Mouse (Mus musculus) forebrain, embryonic 10.5 days (tissue): ENCODE results near the gene Pde7b. TPM values are rescaled to one million over a fixed set of nuclear protein-coding genes. Genes with fewer than 3 reads are reported as not detected.

Experiments
- DNase-seq: peaks from one replicate; pipeline ENCODE4 v3.0.0-alpha.2; 2017; ENCODE audit warnings: low spot score; ENCODE audit errors: extremely low spot score
- H3K27ac ChIP-seq: fragments of 300-500 bp; sonication (generic); 2 replicates; pipeline ENCODE4 v1.5.1; 2016; ENCODE audit warnings: mild to moderate bottlenecking
- H3K27me3 ChIP-seq: fragments of 300-500 bp; sonication (generic); 2 replicates; pipeline ENCODE4 v1.6.1; 2016; ENCODE audit warnings: mild to moderate bottlenecking; ENCODE audit not compliant: poor library complexity, severe bottlenecking
- H3K36me3 ChIP-seq: fragments of 300-500 bp; sonication (generic); replicated peaks from 2 replicates; pipeline ENCODE4 v1.6.1; 2016; ENCODE audit warnings: mild to moderate bottlenecking, moderate library complexity
- H3K4me1 ChIP-seq: fragments of 300-500 bp; sonication (generic); 2 replicates; pipeline ENCODE4 v1.6.1; 2016
- H3K4me3 ChIP-seq: fragments of 300-500 bp; sonication (generic); 2 replicates; pipeline ENCODE4 v1.5.1; 2016; ENCODE audit warnings: mild to moderate bottlenecking, moderate library complexity
- H3K9me3 ChIP-seq: fragments of 300-500 bp; sonication (generic); 2 replicates; pipeline ENCODE4 v1.6.1; 2016; ENCODE audit warnings: mild to moderate bottlenecking, moderate library complexity
- WGBS: fragments of 180-500 bp; shearing (Covaris S2); methylation state at CpG from one replicate; pipeline ENCODE4 v1.1.7; 2016; 5-methylcytosine and 5-hydroxymethylcytosine counted together
- polyA plus RNA-seq: library from polyadenylated mRNA; unstranded; fragments of >200 nt; fragmentation: Nextera tagmentation; extraction: Ambion mirVana; gene quantifications from 2 replicates; pipeline ENCODE4 v1.2.1, GENCODE M21; 2016

Gene Pde7b
- polyA plus RNA-seq, 1 experiment from 2014 or later: 0.89 TPM

GRCm38 (mm10) chr10:20625702-20626375 lies 99.0 kb downstream of the Pde7b start:
- no peaks in the 10 kb centered on the region for H3K9me3 ChIP-seq
- H3K4me1 ChIP-seq: no peaks in the 10 kb centered on the region
- no peak overlapping the region for H3K4me3 ChIP-seq
- WGBS: 92% methylated on average over 16 of the region's 16 CpGs
- H3K27me3 ChIP-seq: no peaks in the 10 kb centered on the region
- no peaks in the 10 kb centered on the region for H3K36me3 ChIP-seq
- no peak overlapping the region for H3K27ac ChIP-seq
- no peak for DNase-seq

- no peak overlapping the region for H3K27ac ChIP-seq
- no peaks in the 10 kb centered on the region for H3K27me3 ChIP-seq
- no peaks in the 10 kb centered on the region for H3K36me3 ChIP-seq
- 80% methylated on average over 8 of the region's 8 CpGs for WGBS
- no peak overlapping the region for H3K4me3 ChIP-seq
- DNase-seq: no peak
- H3K4me1 ChIP-seq: no peaks in the 10 kb centered on the region
- no peaks in the 10 kb centered on the region for H3K9me3 ChIP-seq
Measured at GRCm38 (mm10) chr10:20621661-20622454, 103.0 kb downstream of the Pde7b start.

DNA sequence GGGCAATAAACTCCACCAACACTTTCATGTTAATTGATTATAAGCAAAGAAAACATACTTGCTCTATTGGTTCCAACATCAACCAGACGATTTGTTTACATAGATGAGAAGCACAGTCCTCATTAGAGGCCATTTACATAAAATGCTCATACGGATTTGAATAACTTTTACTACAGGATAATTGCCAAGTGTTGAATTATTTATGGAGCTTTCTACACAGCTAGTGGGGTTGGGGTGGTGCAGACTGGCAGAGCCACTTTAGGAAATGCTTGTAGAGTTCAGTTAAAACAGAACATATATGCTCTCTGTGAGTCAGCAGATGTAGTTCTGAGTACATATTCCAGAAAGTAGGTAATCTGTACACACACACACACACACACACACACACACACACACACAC lies 118.9 kb downstream of the Pde7b start:
- WGBS: 83% methylated on average over 2 of the region's 2 CpGs
- no peaks in the 10 kb centered on the region for H3K27me3 ChIP-seq

DNA sequence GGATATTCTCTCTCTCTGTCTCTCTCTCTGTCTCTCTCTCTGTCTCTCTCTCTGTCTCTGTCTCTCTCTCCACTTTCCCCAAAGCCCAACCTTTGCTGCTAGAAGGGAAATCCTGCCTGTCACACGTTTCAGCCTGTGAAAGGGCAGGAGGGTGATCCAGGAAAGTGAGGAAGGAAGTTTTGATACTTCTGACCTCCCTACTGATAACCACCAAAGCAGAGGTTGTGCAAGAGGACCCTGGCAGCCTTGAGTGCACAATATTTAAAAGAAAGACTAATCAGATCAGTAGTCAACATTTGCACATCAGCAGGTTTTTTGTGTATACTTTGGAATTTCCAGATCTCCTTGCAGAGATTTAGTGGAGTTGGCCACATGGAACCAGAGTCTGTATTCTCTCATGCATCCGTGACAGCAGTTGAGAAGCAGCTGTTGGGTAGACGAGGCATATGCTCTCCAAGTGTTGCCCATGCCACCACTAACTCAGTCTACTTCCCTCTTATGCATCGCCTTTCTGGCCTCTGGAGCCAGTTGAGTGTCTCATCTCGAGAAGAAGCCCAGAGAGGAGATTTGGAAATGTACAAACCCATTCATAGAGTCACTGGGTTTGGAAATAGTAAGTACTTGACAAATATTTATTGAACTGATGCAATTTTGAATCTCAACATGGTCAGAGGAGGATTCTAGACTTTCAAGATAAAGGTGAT lies 129.6 kb downstream of the Pde7b start:
- no peaks in the 10 kb centered on the region for H3K36me3 ChIP-seq
- no peaks in the 10 kb centered on the region for H3K9me3 ChIP-seq
- no peak overlapping the region for H3K4me3 ChIP-seq
- DNase-seq: no peak
- no peaks in the 10 kb centered on the region for H3K4me1 ChIP-seq
- H3K27me3 ChIP-seq: no peaks in the 10 kb centered on the region
- H3K27ac ChIP-seq: no peak overlapping the region
- WGBS: 69% methylated on average over 5 of the region's 5 CpGs

More for the DNA sequence above, 118.9 kb downstream of the Pde7b start:
- H3K27ac ChIP-seq: no peak overlapping the region
- H3K36me3 ChIP-seq: no peaks in the 10 kb centered on the region
- H3K4me3 ChIP-seq: no peak overlapping the region
- DNase-seq: no peak
- H3K4me1 ChIP-seq: peaks cover 3% of the 10 kb centered on the region; the same call in 1 of the 2 replicates
- H3K9me3 ChIP-seq: no peaks in the 10 kb centered on the region

DNA sequence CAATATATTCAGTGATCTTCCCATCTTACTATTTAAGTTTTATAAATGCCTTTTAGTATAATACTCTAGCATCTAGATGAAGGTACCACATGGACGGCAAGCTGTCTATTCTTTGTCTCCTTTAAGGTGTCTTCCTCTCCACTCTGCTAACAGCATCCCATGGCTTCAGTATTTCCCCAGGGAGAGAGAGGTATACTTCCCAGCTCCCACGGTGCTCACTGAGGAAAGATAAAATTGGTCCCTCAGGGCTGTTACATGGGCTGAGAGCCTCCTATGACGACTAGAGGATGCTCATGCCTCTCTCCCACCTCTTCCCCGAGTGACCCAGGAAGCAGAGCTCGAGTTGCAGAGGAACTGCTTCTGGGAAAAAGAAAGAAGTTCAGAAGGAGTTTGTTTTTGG lies 130.9 kb downstream of the Pde7b start:
- 69% methylated on average over 5 of the region's 5 CpGs for WGBS
- DNase-seq: no peak
- Histone ChIP-seq H3K4me3 (no peak overlapping the region), H3K4me1 (no peaks in the 10 kb centered on the region), H3K36me3 (no peaks in the 10 kb centered on the region), H3K9me3 (no peaks in the 10 kb centered on the region), H3K27me3 (no peaks in the 10 kb centered on the region), H3K27ac (no peak overlapping the region)

DNA sequence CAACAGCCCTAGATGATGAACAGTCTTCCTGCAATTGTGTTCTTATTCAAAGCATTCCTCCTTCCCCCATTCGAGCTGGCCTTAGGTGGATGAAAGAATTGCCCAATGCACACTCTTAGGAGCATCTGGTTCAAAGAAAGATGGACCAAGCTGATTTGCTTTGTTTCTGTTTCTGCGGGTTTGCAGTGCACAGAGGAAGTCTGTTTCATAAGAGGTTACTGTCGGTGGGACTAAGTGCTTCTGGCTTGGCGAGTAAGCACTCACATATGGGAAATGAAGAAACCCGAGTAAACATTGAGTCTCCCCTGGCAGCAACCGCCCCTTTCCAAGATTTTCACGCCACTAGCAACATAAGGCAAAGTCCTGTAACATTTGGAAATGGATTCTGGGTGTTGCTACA lies 134.8 kb downstream of the Pde7b start:
- 72% methylated on average over 7 of the region's 7 CpGs for WGBS
- Histone ChIP-seq H3K27ac (no peak overlapping the region), H3K36me3 (no peaks in the 10 kb centered on the region), H3K9me3 (no peaks in the 10 kb centered on the region), H3K4me3 (no peak overlapping the region), H3K4me1 (no peaks in the 10 kb centered on the region), H3K27me3 (no peaks in the 10 kb centered on the region)
- no peak for DNase-seq

DNA sequence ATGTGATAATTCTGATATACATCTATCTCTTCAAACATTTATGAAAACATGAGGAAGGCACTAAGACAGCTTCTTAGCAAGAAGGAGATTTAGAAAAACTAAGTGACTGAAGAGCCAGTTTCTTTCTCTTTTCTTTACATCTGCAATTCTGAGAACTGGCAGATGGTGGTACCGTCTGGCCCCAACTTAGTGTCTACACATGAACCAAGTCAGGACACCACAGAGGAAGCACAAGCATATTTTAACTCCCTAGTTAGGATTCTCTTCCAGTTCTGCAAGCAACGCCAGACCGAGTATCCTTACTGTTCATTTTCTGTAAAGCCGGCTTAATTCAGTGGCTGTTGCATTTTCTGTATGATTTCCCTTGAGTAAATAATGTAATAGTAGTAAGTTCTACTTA lies 138.9 kb downstream of the Pde7b start:
- Histone ChIP-seq H3K9me3 (no peaks in the 10 kb centered on the region), H3K27me3 (no peaks in the 10 kb centered on the region), H3K4me1 (no peaks in the 10 kb centered on the region), H3K36me3 (no peaks in the 10 kb centered on the region), H3K27ac (no peak overlapping the region), H3K4me3 (no peak overlapping the region)
- DNase-seq: no peak
- 94% methylated on average over 4 of the region's 4 CpGs for WGBS

- H3K9me3 ChIP-seq: no peaks in the 10 kb centered on the region
- no peaks in the 10 kb centered on the region for H3K4me1 ChIP-seq
- H3K4me3 ChIP-seq: no peak overlapping the region
- H3K36me3 ChIP-seq: no peaks in the 10 kb centered on the region
- WGBS: 95% methylated on average over 11 of the region's 11 CpGs
- H3K27ac ChIP-seq: no peak overlapping the region
- no peak for DNase-seq
- no peaks in the 10 kb centered on the region for H3K27me3 ChIP-seq
Measured at GRCm38 (mm10) chr10:20575002-20575401, 149.9 kb downstream of the Pde7b start.

GRCm38 (mm10) chr10:20574414-20574813 lies 150.5 kb downstream of the Pde7b start:
- no peak for DNase-seq
- Histone ChIP-seq H3K36me3 (no peaks in the 10 kb centered on the region), H3K9me3 (no peaks in the 10 kb centered on the region), H3K4me3 (no peak overlapping the region), H3K4me1 (no peaks in the 10 kb centered on the region), H3K27me3 (no peaks in the 10 kb centered on the region), H3K27ac (no peak overlapping the region)
- 92% methylated on average over 1 of the region's 1 CpGs for WGBS

GRCm38 (mm10) chr10:20571521-20571920 lies 153.4 kb downstream of the Pde7b start:
- Histone ChIP-seq H3K4me1 (no peaks in the 10 kb centered on the region), H3K27me3 (no peaks in the 10 kb centered on the region), H3K27ac (no peak overlapping the region), H3K4me3 (no peak overlapping the region), H3K9me3 (no peaks in the 10 kb centered on the region), H3K36me3 (no peaks in the 10 kb centered on the region)
- 90% methylated on average over 2 of the region's 2 CpGs for WGBS
- DNase-seq: no peak

DNA sequence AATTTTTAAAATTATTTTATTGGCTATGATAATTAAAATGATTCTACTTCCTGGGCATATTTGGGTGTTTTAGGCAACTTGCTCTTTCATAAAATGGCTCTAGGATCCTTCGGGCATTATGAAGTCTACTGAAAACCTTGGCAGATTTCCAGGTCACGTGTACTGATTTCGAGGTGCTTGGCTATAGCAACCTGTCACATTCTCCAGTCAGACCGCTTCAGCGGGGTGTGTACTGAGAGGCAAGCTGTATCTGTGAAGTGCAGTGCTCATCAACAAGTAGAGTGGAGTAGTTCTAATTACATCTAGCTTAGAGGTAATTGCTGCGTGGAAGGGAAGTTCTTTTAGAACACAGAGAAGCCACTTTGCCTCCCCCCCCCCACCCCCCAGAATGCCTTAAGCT lies 156.2 kb downstream of the Pde7b start:
- H3K27ac ChIP-seq: no peak overlapping the region
- H3K4me1 ChIP-seq: no peaks in the 10 kb centered on the region
- no peaks in the 10 kb centered on the region for H3K27me3 ChIP-seq
- H3K36me3 ChIP-seq: no peaks in the 10 kb centered on the region
- WGBS: 89% methylated on average over 6 of the region's 6 CpGs
- no peaks in the 10 kb centered on the region for H3K9me3 ChIP-seq
- no peak for DNase-seq
- H3K4me3 ChIP-seq: no peak overlapping the region

DNA sequence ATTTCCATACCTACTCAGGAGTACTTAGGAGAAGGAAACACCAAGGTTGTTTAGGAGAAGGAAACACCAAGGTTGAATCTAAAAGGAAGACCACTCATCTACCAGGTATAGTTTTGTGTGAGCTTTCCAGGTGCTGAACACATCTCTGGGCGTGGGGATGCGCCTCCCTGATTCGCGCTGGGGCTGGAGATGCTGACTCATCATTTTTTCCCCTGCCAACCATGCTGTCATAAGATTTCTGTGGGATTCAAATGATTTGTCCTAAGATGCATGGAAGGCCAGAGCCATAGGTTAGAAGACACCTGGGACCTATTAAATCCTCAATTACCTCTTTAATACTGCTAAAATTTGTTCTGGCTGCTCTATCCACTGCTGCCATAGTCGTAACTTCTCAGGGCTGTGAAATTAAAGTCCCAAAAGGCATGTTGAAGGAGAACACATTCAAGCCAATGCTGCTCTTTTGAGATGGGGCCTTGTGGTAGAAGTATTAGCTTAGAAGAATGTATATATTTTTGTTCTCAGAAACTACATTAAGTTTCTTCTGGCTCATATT lies 157.1 kb downstream of the Pde7b start:
- 91% methylated on average over 5 of the region's 5 CpGs for WGBS
- no peak for DNase-seq

More for the DNA sequence above, 157.1 kb downstream of the Pde7b start:
- H3K4me1 ChIP-seq: no peaks in the 10 kb centered on the region
- H3K9me3 ChIP-seq: no peaks in the 10 kb centered on the region
- H3K27me3 ChIP-seq: no peaks in the 10 kb centered on the region
- no peak overlapping the region for H3K27ac ChIP-seq
- no peak overlapping the region for H3K4me3 ChIP-seq
- no peaks in the 10 kb centered on the region for H3K36me3 ChIP-seq
